12 mouse cellular contexts compared by ENCODE assay signal in the genomic region with DNA sequence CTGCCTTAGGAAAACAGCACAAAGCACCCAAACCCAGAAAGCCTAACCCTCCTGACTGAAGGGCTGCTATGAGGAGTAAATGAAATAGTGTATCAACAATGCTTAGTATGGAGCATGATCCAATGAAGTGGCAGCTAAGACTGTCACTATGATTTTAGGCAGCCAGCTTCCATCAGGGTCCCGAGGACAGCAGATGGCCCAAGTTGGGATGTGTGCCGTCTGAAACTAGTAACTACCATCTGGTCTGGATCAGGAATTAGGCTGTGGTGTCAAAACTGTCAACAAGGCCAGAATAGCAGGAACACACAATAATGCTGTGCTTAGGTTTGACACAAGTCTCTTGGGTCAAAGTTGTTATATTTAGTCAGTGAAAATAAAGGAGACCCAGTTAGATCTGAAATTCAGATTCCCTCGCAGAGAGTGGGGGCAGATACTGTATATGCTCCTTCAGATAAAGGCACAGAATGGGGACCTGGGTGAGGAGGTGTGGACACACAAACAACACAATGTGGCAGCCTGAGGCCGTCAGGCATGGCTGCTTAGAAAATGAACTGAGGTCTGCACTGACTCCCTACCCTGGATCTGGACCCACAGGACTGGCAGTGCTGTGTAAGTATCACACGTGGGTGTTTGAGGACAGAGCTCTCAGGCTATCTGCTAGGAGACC. TPM values are rescaled to one million over a fixed set of nuclear protein-coding genes. Genes with fewer than 3 reads are reported as not detected.
DNase-seq lines count a peak whose midpoint lies in the region; ATAC-seq and TF ChIP-seq lines count a peak whose summit lies in the region.
"Had no signal": no experiment of that assay in that cellular context is flagged by ENCODE, and none has a peak within 500 bp of the region (broad histone marks: within the 10 kb centered on the region; RNA-seq: fewer than 3 reads in every experiment).

No protein-coding gene starts in this region.

- no peaks in the 10 kb centered on the region for H3K9me3 ChIP-seq in heart, embryonic 13.5 days
- H3K9me3 ChIP-seq in lung, embryonic 15.5 days: no peaks in the 10 kb centered on the region
- H3K9me3 ChIP-seq in forebrain, embryonic 16.5 days (ENCODE audit: control insufficient read depth, low read length): no peaks in the 10 kb centered on the region
- H3K9me3 ChIP-seq in neural tube, embryonic 15.5 days (replicated peaks): no peaks in the 10 kb centered on the region
- H3K9me3 ChIP-seq: limb, embryonic 12.5 days had no signal

- no peak for ATAC-seq in heart, embryonic 13.5 days (ENCODE audit: extremely low read depth, insufficient number of reproducible peaks, low FRiP score, low TSS enrichment)
- ATAC-seq in lung, embryonic 15.5 days (ENCODE audit: borderline replicate concordance, extremely low read depth, low FRiP score, low TSS enrichment): peak; percentile 79; the same call in 1 of the 2 replicates
- ATAC-seq in forebrain, embryonic 16.5 days: peak; percentile 77
- no peak for ATAC-seq in neural tube, embryonic 15.5 days (ENCODE audit: low FRiP score)

- H3K36me3 ChIP-seq in heart, embryonic 13.5 days: peaks cover 57% of the 10 kb centered on the region
- peaks cover 27% of the 10 kb centered on the region for H3K36me3 ChIP-seq in lung, embryonic 15.5 days
- no peaks in the 10 kb centered on the region for H3K36me3 ChIP-seq in forebrain, embryonic 16.5 days (ENCODE audit: control insufficient read depth, insufficient read depth)
- peaks cover 21% of the 10 kb centered on the region; the same call in 1 of the 2 replicates for H3K36me3 ChIP-seq in neural tube, embryonic 15.5 days

- DNase-seq in heart, adult 8-10 months (ENCODE audit: low spot score): no peak
- no peak for DNase-seq in lung, adult 2 months
- no peak for DNase-seq in right cerebral cortex, adult 18-20 months
- DNase-seq: adrenal gland, postnatal 10 days; kidney, adult 18-20 months; layer of hippocampus, adult 9-11 months; right cerebral cortex, postnatal 4 days had no signal

- TF ChIP-seq POLR2A in lung, adult 2 months (IDR thresholded peaks at IDR 0.05; ENCODE audit: borderline replicate concordance, extremely low read depth, low read depth, low read length): no peak

- WGBS in heart, embryonic 13.5 days: 53% methylated on average over 5 of the region's 5 CpGs
- WGBS in lung, embryonic 15.5 days: 53% methylated on average over 5 of the region's 5 CpGs
- 77% methylated on average over 5 of the region's 5 CpGs for WGBS in lung, adult 2 months
- WGBS in forebrain, embryonic 16.5 days: 50% methylated on average over 5 of the region's 5 CpGs
- WGBS in neural tube, embryonic 15.5 days: 74% methylated on average over 5 of the region's 5 CpGs

- no peaks in the 10 kb centered on the region for H3K27me3 ChIP-seq in heart, embryonic 13.5 days (replicated peaks)
- no peaks in the 10 kb centered on the region for H3K27me3 ChIP-seq in lung, embryonic 15.5 days
- no peaks in the 10 kb centered on the region for H3K27me3 ChIP-seq in forebrain, embryonic 16.5 days (replicated peaks; ENCODE audit: control insufficient read depth, insufficient read depth, low read length)
- H3K27me3 ChIP-seq in neural tube, embryonic 15.5 days (replicated peaks): no peaks in the 10 kb centered on the region
- H3K27me3 ChIP-seq: limb, embryonic 12.5 days had no signal

- no peak overlapping the region for H3K4me2 ChIP-seq in heart, embryonic 13.5 days
- H3K4me2 ChIP-seq in lung, embryonic 15.5 days: no peak overlapping the region
- H3K4me2 ChIP-seq in forebrain, embryonic 16.5 days (ENCODE audit: low read length): no peak overlapping the region
- no peak overlapping the region for H3K4me2 ChIP-seq in neural tube, embryonic 15.5 days
- H3K4me2 ChIP-seq: limb, embryonic 12.5 days had no signal

- peak overlapping the region; percentile 45 for H3K27ac ChIP-seq in heart, embryonic 13.5 days (replicated peaks)
- H3K27ac ChIP-seq in lung, embryonic 15.5 days: peak overlapping the region; percentile 11; the same call in 1 of the 2 replicates
- peak overlapping the region; percentile 77 for H3K27ac ChIP-seq in forebrain, embryonic 16.5 days (ENCODE audit: low read length)
- H3K27ac ChIP-seq in neural tube, embryonic 15.5 days (replicated peaks): peak overlapping the region; percentile 84; the same call in 1 of the 2 replicates

- H3K4me1 ChIP-seq in heart, embryonic 13.5 days: peaks cover 53% of the 10 kb centered on the region
- peaks cover 15% of the 10 kb centered on the region for H3K4me1 ChIP-seq in lung, embryonic 15.5 days
- H3K4me1 ChIP-seq in lung, adult 2 months (ENCODE audit: control insufficient read depth, insufficient read depth, low read length): no peaks in the 10 kb centered on the region
- H3K4me1 ChIP-seq in forebrain, embryonic 16.5 days (replicated peaks; ENCODE audit: control insufficient read depth, insufficient read depth, low read length): peaks cover 37% of the 10 kb centered on the region
- peaks cover 29% of the 10 kb centered on the region for H3K4me1 ChIP-seq in neural tube, embryonic 15.5 days

- H3K4me3 ChIP-seq in heart, embryonic 13.5 days: no peak overlapping the region
- no peak overlapping the region for H3K4me3 ChIP-seq in lung, embryonic 15.5 days
- no peak overlapping the region for H3K4me3 ChIP-seq in lung, adult 2 months (replicated peaks; ENCODE audit: extremely low read depth, low read depth, low read length)
- H3K4me3 ChIP-seq in forebrain, embryonic 16.5 days (replicated peaks; ENCODE audit: low read length): no peak overlapping the region
- no peak overlapping the region for H3K4me3 ChIP-seq in neural tube, embryonic 15.5 days (replicated peaks)
- H3K4me3 ChIP-seq: limb, embryonic 12.5 days had no signal

- no peak for TF ChIP-seq CTCF in lung, adult 2 months (IDR thresholded peaks at IDR 0.05; ENCODE audit: insufficient read depth, low read length)

- no peak overlapping the region for H3K9ac ChIP-seq in heart, embryonic 13.5 days
- H3K9ac ChIP-seq in lung, embryonic 15.5 days: no peak overlapping the region
- H3K9ac ChIP-seq in forebrain, embryonic 16.5 days (replicated peaks; ENCODE audit: low read depth, low read length): no peak overlapping the region
- H3K9ac ChIP-seq in neural tube, embryonic 15.5 days (replicated peaks): no peak overlapping the region
- H3K9ac ChIP-seq: limb, embryonic 12.5 days had no signal

RNA-seq across cellular contexts. Expression of gene Bcar1, which starts 27.5 kb away (rescaled TPM):
- 40.2 and 43.4 TPM in 2 replicates for polyA plus RNA-seq in heart, embryonic 13.5 days (2015; fragmentation: Nextera tagmentation; extraction: Ambion mirVana)
- total RNA-seq in heart, adult 8-10 months (2022): 10 to 100 TPM; 18.5 to 21.8 (median 19.5) TPM
- 40.7 and 42.6 TPM in 2 replicates for polyA plus RNA-seq in lung, embryonic 15.5 days (2015; fragmentation: Nextera tagmentation; extraction: Ambion mirVana)
- 81.4 and 87.7 TPM in 2 replicates for polyA plus RNA-seq in lung, adult 2 months (2012; rRNA removed)
- 45.9 and 52.5 TPM in 2 replicates for polyA plus RNA-seq in forebrain, embryonic 16.5 days (2015; fragmentation: Nextera tagmentation; extraction: Ambion mirVana)
- polyA plus RNA-seq in neural tube, embryonic 15.5 days (2015; fragmentation: Nextera tagmentation; extraction: Ambion mirVana): 41.5 and 42.8 TPM in 2 replicates

Comparison
In these comparisons a context has a peak if more than half of its experiments do, and no peak if none do; other contexts are left out.
1. ATAC-seq: peak in lung, embryonic 15.5 days (single experiment) and forebrain, embryonic 16.5 days (single experiment); none in heart, embryonic 13.5 days (single experiment) and neural tube, embryonic 15.5 days (single experiment).
2. H3K27ac ChIP-seq: peak in every context shown above with its lines; median percentile 84 in neural tube, embryonic 15.5 days; 77 in forebrain, embryonic 16.5 days; 45 in heart, embryonic 13.5 days; 11 in lung, embryonic 15.5 days.